Mouse (Mus musculus): Measurements from ENCODE around the gene Gng7.
A peak's percentile ranks its signal among the peaks of the same experiment; 100 is the strongest.

Gng7 gene

GRCm38 (mm10) chr10:81025639-81026275, 11.0 kb upstream of the Gng7 start, which contains the start of gene Diras1:
Gene Diras1 (minus strand): TSS chr10:81025662.
- DNase-seq: no peak

GRCm38 (mm10) chr10:81025047-81025621, 10.4 kb upstream of the Gng7 start:
- no peak for DNase-seq

- DNase-seq: no peak
Observed at GRCm38 (mm10) chr10:81024346-81024937, 9.7 kb upstream of the Gng7 start.

GRCm38 (mm10) chr10:81022744-81023143, 8.0 kb upstream of the Gng7 start:
- peak in 1 of 2 experiments; percentile 32 for DNase-seq

GRCm38 (mm10) chr10:81021547-81022110, 6.9 kb upstream of the Gng7 start:
- DNase-seq: no peak

GRCm38 (mm10) chr10:81020207-81020606, 5.5 kb upstream of the Gng7 start:
- no peak for DNase-seq

- no peak for DNase-seq
Observed at GRCm38 (mm10) chr10:81019687-81020086, 4.9 kb upstream of the Gng7 start.

- peak in 1 of 2 experiments; percentile 28 for DNase-seq
Observed at GRCm38 (mm10) chr10:81018326-81018725, 3.6 kb upstream of the Gng7 start.

- DNase-seq: peak; percentile 85 to 86
Observed at GRCm38 (mm10) chr10:81016645-81017044, 1.9 kb upstream of the Gng7 start.

- DNase-seq: no peak
Observed at GRCm38 (mm10) chr10:81015666-81016065, 921 bp upstream of the Gng7 start.

GRCm38 (mm10) chr10:81010851-81011250, 3.9 kb downstream of the Gng7 start:
- DNase-seq: no peak

- no peak for DNase-seq
Observed at GRCm38 (mm10) chr10:81007240-81007639, 7.5 kb downstream of the Gng7 start.

- no peak for DNase-seq
Observed at GRCm38 (mm10) chr10:81006005-81006677, 8.6 kb downstream of the Gng7 start.

GRCm38 (mm10) chr10:81001161-81001560, 13.6 kb downstream of the Gng7 start:
- DNase-seq: no peak

- no peak for DNase-seq
Observed at GRCm38 (mm10) chr10:81000197-81001062, 14.3 kb downstream of the Gng7 start.

GRCm38 (mm10) chr10:80999362-81000196, 15.2 kb downstream of the Gng7 start:
- DNase-seq: peak; percentile 93 to 95

GRCm38 (mm10) chr10:80998778-80999177, 16.0 kb downstream of the Gng7 start:
- peak; percentile 66 to 68 for DNase-seq

- no peak for DNase-seq
Observed at GRCm38 (mm10) chr10:80998021-80998420, 16.7 kb downstream of the Gng7 start.

GRCm38 (mm10) chr10:80997332-80997731, 17.4 kb downstream of the Gng7 start:
- no peak for DNase-seq

GRCm38 (mm10) chr10:80996501-80996900, 18.2 kb downstream of the Gng7 start:
- no peak for DNase-seq

GRCm38 (mm10) chr10:80995091-80995632, 19.6 kb downstream of the Gng7 start:
- DNase-seq: peak; percentile 87 to 88
